In the genomic region with DNA sequence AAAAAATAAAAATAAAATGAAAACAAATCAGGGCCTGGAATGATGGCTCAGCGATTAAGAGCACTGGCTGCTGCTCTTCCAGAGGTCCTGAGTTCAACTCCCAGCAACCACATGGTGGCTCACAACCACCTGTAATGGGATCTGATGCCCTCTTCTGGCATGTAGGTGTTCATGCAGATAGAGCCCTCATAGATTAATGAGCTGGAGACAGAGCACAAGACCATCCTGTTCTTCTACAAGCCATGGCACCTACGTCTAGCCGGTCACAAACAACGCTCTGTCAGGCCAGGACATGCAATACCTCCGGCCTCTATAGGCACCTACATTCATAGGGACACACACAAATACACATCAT, we compare ENCODE assay signal across 11 mouse cellular contexts. TPM values are rescaled to one million over a fixed set of nuclear protein-coding genes. Genes with fewer than 3 reads are reported as not detected.
A peak's percentile ranks its signal among the peaks of the same experiment; 100 is the strongest.
DNase-seq lines count a peak whose midpoint lies in the region; ATAC-seq and TF ChIP-seq lines count a peak whose summit lies in the region.
"Not testable (repeated sequence)": the region's sequence is repeated elsewhere in the genome, so short reads cannot be mapped to it uniquely, and the experiment has no call there.
"Had no signal": no experiment of that assay in that cellular context is flagged by ENCODE, and none has a peak within 500 bp of the region (broad histone marks: within the 10 kb centered on the region; RNA-seq: fewer than 3 reads in every experiment).

No protein-coding gene starts in this region.

- peak overlapping the region; percentile 53; the same call in 1 of the 2 replicates for H3K4me2 ChIP-seq in hindbrain, postnatal 0 days (ENCODE audit: low read depth, low read length)
- H3K4me2 ChIP-seq in limb, embryonic 14.5 days (replicated peaks; ENCODE audit: low read depth, low read length, severe bottlenecking) = peak overlapping the region; percentile 65; the same call in 1 of the 2 replicates
- 0 out of 2 replicates have a peak overlapping the region, but pooled peaks have one; percentile 82 for H3K4me2 ChIP-seq in lung, embryonic 16.5 days (ENCODE audit: low read depth, low read length)
- H3K4me2 ChIP-seq in neural tube, embryonic 13.5 days = peak overlapping the region; percentile 61

- peak; percentile 22; the same call in 1 of the 2 replicates for TF ChIP-seq CTCF in cerebellum, adult 2 months (IDR thresholded peaks at IDR 0.05; ENCODE audit: borderline replicate concordance, insufficient read depth, low read depth, low read length)
- peak; percentile 47 for TF ChIP-seq CTCF in hindbrain, postnatal 0 days (IDR thresholded peaks at IDR 0.05; ENCODE audit: low read depth)

- ATAC-seq in hindbrain, postnatal 0 days; limb, embryonic 14.5 days (ENCODE audit: low FRiP score, low read depth); lung, embryonic 16.5 days (ENCODE audit: low read depth); neural tube, embryonic 13.5 days (ENCODE audit: low read depth): not testable (repeated sequence)

- H3K36me3 ChIP-seq in heart, embryonic 10.5 days; hindbrain, postnatal 0 days (ENCODE audit: insufficient read depth, low read length); limb, embryonic 14.5 days (ENCODE audit: control insufficient read depth, insufficient read depth, low read length); lung, embryonic 16.5 days (ENCODE audit: control insufficient read depth, insufficient read depth, low read length); neural tube, embryonic 13.5 days: not testable (repeated sequence)

- not testable (repeated sequence) for H3K4me3 ChIP-seq in cerebellum, adult 2 months (replicated peaks; ENCODE audit: insufficient read depth, low read depth, low read length); hindbrain, postnatal 0 days (ENCODE audit: low read length); lung, embryonic 16.5 days (ENCODE audit: low read length); neural tube, embryonic 13.5 days
- peak overlapping the region; percentile 64 for H3K4me3 ChIP-seq in heart, embryonic 10.5 days
- peak overlapping the region; percentile 38 for H3K4me3 ChIP-seq in limb, embryonic 14.5 days (replicated peaks; ENCODE audit: low read length)

- H3K27me3 ChIP-seq in cerebellum, adult 2 months (ENCODE audit: control insufficient read depth, insufficient read depth, low read length); hindbrain, postnatal 0 days (ENCODE audit: insufficient read depth, low read length); limb, embryonic 14.5 days (ENCODE audit: control insufficient read depth, insufficient read depth, low read length); lung, embryonic 16.5 days (ENCODE audit: control insufficient read depth, insufficient read depth, low read depth, low read length): not testable (repeated sequence)
- peaks cover 23% of the 10 kb centered on the region for H3K27me3 ChIP-seq in heart, embryonic 10.5 days (ENCODE audit: insufficient read depth, poor library complexity, severe bottlenecking)
- H3K27me3 ChIP-seq in neural tube, embryonic 13.5 days = peaks cover 37% of the 10 kb centered on the region

- H3K9me3 ChIP-seq in heart, embryonic 10.5 days; hindbrain, postnatal 0 days (ENCODE audit: low read length); limb, embryonic 14.5 days (ENCODE audit: control insufficient read depth, low read length); lung, embryonic 16.5 days (ENCODE audit: control insufficient read depth, low read length); neural tube, embryonic 13.5 days: not testable (repeated sequence)

- not testable (repeated sequence) for H3K4me1 ChIP-seq in cerebellum, adult 2 months (ENCODE audit: control insufficient read depth, insufficient read depth, low read length); hindbrain, postnatal 0 days (ENCODE audit: insufficient read depth, low read length); limb, embryonic 14.5 days (ENCODE audit: control insufficient read depth, insufficient read depth, low read length); lung, embryonic 16.5 days (replicated peaks; ENCODE audit: control insufficient read depth, insufficient read depth, low read length)
- peaks cover 19% of the 10 kb centered on the region for H3K4me1 ChIP-seq in heart, embryonic 10.5 days
- peaks cover 18% of the 10 kb centered on the region for H3K4me1 ChIP-seq in neural tube, embryonic 13.5 days (replicated peaks)

- not testable (repeated sequence) for H3K9ac ChIP-seq in hindbrain, postnatal 0 days (replicated peaks; ENCODE audit: low read length); limb, embryonic 14.5 days (ENCODE audit: low read depth, low read length, severe bottlenecking); lung, embryonic 16.5 days (ENCODE audit: low read length); neural tube, embryonic 13.5 days

- DNase-seq in CD8-positive naive resting alpha-beta T cell, adult 2 months (ENCODE audit: low read depth in 2 of 2, low spot score in 2 of 2) = peak; percentile 6 to 37
- DNase-seq in cerebellum, adult 2 months; heart, embryonic 10.5 days (ENCODE audit: low spot score); hindbrain, postnatal 0 days (ENCODE audit: low spot score); limb, embryonic 14.5 days (ENCODE audit: low spot score): not testable (repeated sequence)
- peak; percentile 48 for DNase-seq in thymus, postnatal 14 days

- not testable (repeated sequence) for TF ChIP-seq POLR2A in cerebellum, adult 2 months (IDR thresholded peaks at IDR 0.05; ENCODE audit: borderline replicate concordance, insufficient read depth, low read length); limb, embryonic 14.5 days (IDR thresholded peaks at IDR 0.05; ENCODE audit: borderline replicate concordance, extremely low read depth, insufficient read depth, insufficient read length)

- 85% methylated on average over 5 of the region's 5 CpGs for WGBS in cerebellum, adult 2 months
- WGBS in heart, embryonic 10.5 days = 57% methylated on average over 5 of the region's 5 CpGs
- 63% methylated on average over 5 of the region's 5 CpGs for WGBS in hindbrain, postnatal 0 days
- WGBS in limb, embryonic 14.5 days = 71% methylated on average over 5 of the region's 5 CpGs
- 62% methylated on average over 5 of the region's 5 CpGs for WGBS in lung, embryonic 16.5 days
- 69% methylated on average over 5 of the region's 5 CpGs for WGBS in neural tube, embryonic 13.5 days

- not testable (repeated sequence) for H3K27ac ChIP-seq in cerebellum, adult 2 months (ENCODE audit: insufficient read depth, low read length); heart, embryonic 10.5 days; hindbrain, postnatal 0 days; limb, embryonic 14.5 days (replicated peaks; ENCODE audit: low read depth, low read length); lung, embryonic 16.5 days (ENCODE audit: low read length); neural tube, embryonic 13.5 days (replicated peaks)

RNA-seq across cellular contexts. Expression of gene Gm12248, which starts 5.4 kb away (rescaled TPM):
- polyA plus RNA-seq in cerebellum, adult 2 months (2012; rRNA removed) = not detected in 2 replicates
- polyA plus RNA-seq in heart, embryonic 10.5 days (2016; fragmentation: Nextera tagmentation; extraction: Ambion mirVana) = not detected in 2 replicates
- total RNA-seq in hindbrain, postnatal 0 days (2014; rRNA removed) = not detected in 2 replicates
- polyA plus RNA-seq in hindbrain, postnatal 0 days (2015; fragmentation: Nextera tagmentation; extraction: Ambion mirVana) = not detected in 2 replicates
- polyA plus RNA-seq in limb, embryonic 14.5 days (2012; rRNA removed) = not detected in 2 replicates
- not detected in 2 replicates for polyA plus RNA-seq in limb, embryonic 14.5 days (2014; fragmentation: Nextera tagmentation; extraction: Ambion mirVana)
- not detected in 2 replicates for polyA plus RNA-seq in lung, embryonic 16.5 days (2015; fragmentation: Nextera tagmentation; extraction: Ambion mirVana)
- polyA plus RNA-seq in neural tube, embryonic 13.5 days (2015; fragmentation: Nextera tagmentation; extraction: Ambion mirVana) = not detected in 2 replicates
- total RNA-seq: gastrocnemius, adult 18-20 months; left cerebral cortex, adult 8-10 months had no signal
- polyA plus RNA-seq: forebrain, embryonic 10.5 days had no signal

RNA-seq across cellular contexts. Expression of gene Cnot8, which starts 5.6 kb away (rescaled TPM):
- 80.3 and 82.8 TPM in 2 replicates for polyA plus RNA-seq in cerebellum, adult 2 months (2012; rRNA removed)
- polyA plus RNA-seq in heart, embryonic 10.5 days (2016; fragmentation: Nextera tagmentation; extraction: Ambion mirVana) = 80.7 and 84.7 TPM in 2 replicates
- 76.4 and 83.7 TPM in 2 replicates for total RNA-seq in hindbrain, postnatal 0 days (2014; rRNA removed)
- 82.1 and 83.1 TPM in 2 replicates for polyA plus RNA-seq in hindbrain, postnatal 0 days (2015; fragmentation: Nextera tagmentation; extraction: Ambion mirVana)
- polyA plus RNA-seq in limb, embryonic 14.5 days (2012; rRNA removed) = 96.7 and 97.2 TPM in 2 replicates
- polyA plus RNA-seq in limb, embryonic 14.5 days (2014; fragmentation: Nextera tagmentation; extraction: Ambion mirVana) = 90.1 and 99.1 TPM in 2 replicates
- polyA plus RNA-seq in lung, embryonic 16.5 days (2015; fragmentation: Nextera tagmentation; extraction: Ambion mirVana) = 87.2 and 98.8 TPM in 2 replicates
- polyA plus RNA-seq in neural tube, embryonic 13.5 days (2015; fragmentation: Nextera tagmentation; extraction: Ambion mirVana) = 107 and 115 TPM in 2 replicates
